Mouse (Mus musculus): ENCODE data around the gene Ugt1a7c. TPM values are rescaled to one million over a fixed set of nuclear protein-coding genes. Genes with fewer than 3 reads are reported as not detected.
A peak's percentile ranks its signal among the peaks of the same experiment; 100 is the strongest.
"Not testable (repeated sequence)": the region's sequence is repeated elsewhere in the genome, so short reads cannot be mapped to it uniquely, and the experiment has no call there.

Ugt1a7c gene
- polyA plus RNA-seq, 1 experiment from 2014 or later: 0.65 TPM

GRCm38 (mm10) chr1:88143966-88144675 lies 49.3 kb downstream of the Ugt1a7c start:
- not testable (repeated sequence) for H3K4me1 ChIP-seq (ENCODE audit: control insufficient read depth, insufficient read depth, low read length); H3K27ac ChIP-seq (ENCODE audit: low read depth, low read length); H3K4me3 ChIP-seq (ENCODE audit: low read depth, low read length); H3K4me2 ChIP-seq (ENCODE audit: low read depth); H3K36me3 ChIP-seq (ENCODE audit: control insufficient read depth, insufficient read depth, low read length); H3K27me3 ChIP-seq (ENCODE audit: control insufficient read depth, insufficient read depth, low read length); H3K9me3 ChIP-seq (ENCODE audit: control insufficient read depth, low read length); H3K9ac ChIP-seq (ENCODE audit: low read length); ATAC-seq (ENCODE audit: insufficient read depth, low FRiP score, low TSS enrichment)
- DNase-seq (ENCODE audit: low spot score): peak; percentile 35
- 6% methylated on average over 4 of the region's 5 CpGs for WGBS

GRCm38 (mm10) chr1:88145278-88145677 lies 50.4 kb downstream of the Ugt1a7c start:
- not testable (repeated sequence) for DNase-seq (ENCODE audit: low spot score); H3K4me2 ChIP-seq (ENCODE audit: low read depth)
- WGBS: 74% methylated on average over 2 of the region's 2 CpGs

GRCm38 (mm10) chr1:88150133-88150532 lies 55.3 kb downstream of the Ugt1a7c start:
- not testable (repeated sequence) for DNase-seq (ENCODE audit: low spot score); H3K9ac ChIP-seq (ENCODE audit: low read length); H3K27me3 ChIP-seq (ENCODE audit: control insufficient read depth, insufficient read depth, low read length); H3K9me3 ChIP-seq (ENCODE audit: control insufficient read depth, low read length); H3K27ac ChIP-seq (ENCODE audit: low read depth, low read length); ATAC-seq (ENCODE audit: insufficient read depth, low FRiP score, low TSS enrichment); H3K4me3 ChIP-seq (ENCODE audit: low read depth, low read length); H3K4me1 ChIP-seq (ENCODE audit: control insufficient read depth, insufficient read depth, low read length); H3K36me3 ChIP-seq (ENCODE audit: control insufficient read depth, insufficient read depth, low read length); H3K4me2 ChIP-seq (ENCODE audit: low read depth)
- 73% methylated on average over 2 of the region's 2 CpGs for WGBS

More at GRCm38 (mm10) chr1:88145278-88145677, 50.4 kb downstream of the Ugt1a7c start:
- not testable (repeated sequence) for H3K36me3 ChIP-seq (ENCODE audit: control insufficient read depth, insufficient read depth, low read length); H3K27ac ChIP-seq (ENCODE audit: low read depth, low read length); H3K4me3 ChIP-seq (ENCODE audit: low read depth, low read length); H3K9me3 ChIP-seq (ENCODE audit: control insufficient read depth, low read length); H3K4me1 ChIP-seq (ENCODE audit: control insufficient read depth, insufficient read depth, low read length); H3K27me3 ChIP-seq (ENCODE audit: control insufficient read depth, insufficient read depth, low read length); ATAC-seq (ENCODE audit: insufficient read depth, low FRiP score, low TSS enrichment); H3K9ac ChIP-seq (ENCODE audit: low read length)

DNA sequence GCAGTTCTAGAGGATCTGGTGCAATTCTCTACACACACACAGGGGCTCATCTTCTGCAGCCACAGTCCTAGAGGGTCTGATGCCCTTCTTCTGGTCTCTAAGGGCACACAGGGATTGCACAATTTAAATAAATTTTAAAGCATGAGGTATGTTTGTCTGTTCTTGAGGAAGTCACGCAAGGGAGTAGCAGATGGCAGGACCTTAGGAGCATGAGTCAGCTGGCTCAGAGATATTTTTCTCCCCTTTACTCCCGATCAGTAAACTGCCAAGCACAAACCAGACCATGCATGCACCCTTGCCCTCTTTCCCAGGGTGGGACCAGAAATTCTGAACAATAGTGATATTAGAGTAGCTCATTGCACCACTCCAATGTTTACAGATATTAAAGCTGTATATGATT lies 63.6 kb downstream of the Ugt1a7c start:
- no peak overlapping the region for H3K9ac ChIP-seq (ENCODE audit: low read length)
- no peak overlapping the region for H3K4me2 ChIP-seq (ENCODE audit: low read depth)
- H3K9me3 ChIP-seq (ENCODE audit: control insufficient read depth, low read length): no peaks in the 10 kb centered on the region
- no peak overlapping the region for H3K27ac ChIP-seq (ENCODE audit: low read depth, low read length)
- H3K27me3 ChIP-seq (ENCODE audit: control insufficient read depth, insufficient read depth, low read length): no peaks in the 10 kb centered on the region
- H3K36me3 ChIP-seq (ENCODE audit: control insufficient read depth, insufficient read depth, low read length): no peaks in the 10 kb centered on the region
- WGBS: 89% methylated on average over 2 of the region's 2 CpGs
- H3K4me3 ChIP-seq (ENCODE audit: low read depth, low read length): no peak overlapping the region
- ATAC-seq (ENCODE audit: insufficient read depth, low FRiP score, low TSS enrichment) (no peak), DNase-seq (ENCODE audit: low spot score) (no peak)
- H3K4me1 ChIP-seq (ENCODE audit: control insufficient read depth, insufficient read depth, low read length): no peaks in the 10 kb centered on the region

DNA sequence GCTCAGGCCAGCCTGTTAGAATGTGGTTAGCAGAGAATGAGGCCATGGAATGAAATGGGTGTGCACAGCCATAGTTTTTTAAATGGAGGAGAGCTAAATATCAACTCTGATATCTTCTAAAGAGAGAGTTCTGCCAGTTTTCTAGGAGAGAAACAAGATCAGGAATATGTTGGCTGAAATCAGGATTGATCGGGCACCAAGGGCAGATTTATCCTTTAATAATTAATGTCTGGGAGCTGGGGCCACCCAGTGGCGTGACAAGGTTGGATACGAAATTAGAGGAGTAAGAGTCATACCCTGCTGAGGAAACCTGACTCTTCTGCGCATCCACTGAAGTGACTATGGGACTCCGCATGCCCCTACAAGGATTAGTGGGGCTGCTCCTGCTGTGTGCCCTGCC lies 70.8 kb downstream of the Ugt1a7c start, which contains the start of gene Ugt1a5:
Gene Ugt1a5, plus strand, starts transcription at position 302 of the 400 bp plus-strand sequence.
- Histone ChIP-seq H3K4me3 (ENCODE audit: low read depth, low read length) (no peak within 1 kb of the TSS), H3K9me3 (ENCODE audit: control insufficient read depth, low read length) (no peaks in the 10 kb centered on the region), H3K36me3 (ENCODE audit: control insufficient read depth, insufficient read depth, low read length) (no peaks in the 10 kb centered on the region), H3K9ac (ENCODE audit: low read length) (no peak within 1 kb of the TSS), H3K4me2 (ENCODE audit: low read depth) (no peak within 1 kb of the TSS), H3K4me1 (ENCODE audit: control insufficient read depth, insufficient read depth, low read length) (no peaks in the 10 kb centered on the region), H3K27me3 (ENCODE audit: control insufficient read depth, insufficient read depth, low read length) (no peaks in the 10 kb centered on the region), H3K27ac (ENCODE audit: low read depth, low read length) (no peak within 1 kb of the TSS)
- WGBS: 85% methylated on average over 5 of the region's 5 CpGs
- ATAC-seq (ENCODE audit: insufficient read depth, low FRiP score, low TSS enrichment) (no peak), DNase-seq (ENCODE audit: low spot score) (no peak)

- H3K9me3 ChIP-seq (ENCODE audit: control insufficient read depth, low read length); ATAC-seq (ENCODE audit: insufficient read depth, low FRiP score, low TSS enrichment); DNase-seq (ENCODE audit: low spot score); H3K27ac ChIP-seq (ENCODE audit: low read depth, low read length); H3K27me3 ChIP-seq (ENCODE audit: control insufficient read depth, insufficient read depth, low read length); H3K9ac ChIP-seq (ENCODE audit: low read length); H3K4me2 ChIP-seq (ENCODE audit: low read depth); H3K4me1 ChIP-seq (ENCODE audit: control insufficient read depth, insufficient read depth, low read length); H3K4me3 ChIP-seq (ENCODE audit: low read depth, low read length); H3K36me3 ChIP-seq (ENCODE audit: control insufficient read depth, insufficient read depth, low read length): not testable (repeated sequence)
- 93% methylated on average over 5 of the region's 7 CpGs for WGBS
Measured at GRCm38 (mm10) chr1:88172190-88172589, 77.3 kb downstream of the Ugt1a7c start.

- 94% methylated on average over 1 of the region's 1 CpGs for WGBS
- H3K27ac ChIP-seq (ENCODE audit: low read depth, low read length): no peak overlapping the region
- no peak overlapping the region for H3K9ac ChIP-seq (ENCODE audit: low read length)
- no peaks in the 10 kb centered on the region for H3K9me3 ChIP-seq (ENCODE audit: control insufficient read depth, low read length)
- ATAC-seq (ENCODE audit: insufficient read depth, low FRiP score, low TSS enrichment) (no peak), DNase-seq (ENCODE audit: low spot score) (no peak)
- no peak overlapping the region for H3K4me3 ChIP-seq (ENCODE audit: low read depth, low read length)
- H3K4me1 ChIP-seq (ENCODE audit: control insufficient read depth, insufficient read depth, low read length): no peaks in the 10 kb centered on the region
- H3K27me3 ChIP-seq (ENCODE audit: control insufficient read depth, insufficient read depth, low read length): no peaks in the 10 kb centered on the region
- no peaks in the 10 kb centered on the region for H3K36me3 ChIP-seq (ENCODE audit: control insufficient read depth, insufficient read depth, low read length)
- H3K4me2 ChIP-seq (ENCODE audit: low read depth): no peak overlapping the region
Measured at GRCm38 (mm10) chr1:88179657-88180056, 84.8 kb downstream of the Ugt1a7c start.

DNA sequence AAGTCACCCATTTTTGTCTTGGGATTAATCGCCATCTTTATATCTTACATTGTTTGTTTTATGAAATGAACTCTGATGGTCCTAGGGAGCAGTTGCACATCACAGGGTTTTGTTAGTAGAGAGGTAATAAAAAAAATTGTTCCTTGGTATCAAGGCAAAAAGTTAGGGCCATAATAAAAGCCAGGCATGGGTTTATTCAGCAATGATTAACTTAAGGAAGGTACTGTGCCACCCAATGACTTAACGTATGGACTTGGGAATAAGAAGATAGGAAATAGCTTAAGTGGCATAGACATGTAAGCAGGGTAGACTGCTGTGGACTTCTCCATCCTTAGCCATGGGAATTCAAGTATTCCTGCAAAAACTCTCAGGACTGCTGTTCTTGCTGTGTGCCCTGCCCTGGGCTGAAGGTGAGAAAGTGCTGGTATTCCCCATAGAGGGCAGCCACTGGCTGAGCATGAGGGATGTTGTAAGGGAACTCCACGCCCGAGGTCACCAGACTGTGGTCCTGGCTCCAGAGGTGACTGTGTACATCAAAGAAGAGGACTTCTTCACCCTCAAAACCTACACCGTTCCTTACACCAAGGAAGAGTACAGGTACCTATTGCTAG lies 91.6 kb downstream of the Ugt1a7c start:
- WGBS: 89% methylated on average over 5 of the region's 5 CpGs
- Histone ChIP-seq H3K4me1 (ENCODE audit: control insufficient read depth, insufficient read depth, low read length) (no peaks in the 10 kb centered on the region), H3K27me3 (ENCODE audit: control insufficient read depth, insufficient read depth, low read length) (no peaks in the 10 kb centered on the region), H3K4me3 (ENCODE audit: low read depth, low read length) (no peak overlapping the region), H3K9me3 (ENCODE audit: control insufficient read depth, low read length) (no peaks in the 10 kb centered on the region), H3K4me2 (ENCODE audit: low read depth) (no peak overlapping the region), H3K27ac (ENCODE audit: low read depth, low read length) (no peak overlapping the region), H3K9ac (ENCODE audit: low read length) (no peak overlapping the region), H3K36me3 (ENCODE audit: control insufficient read depth, insufficient read depth, low read length) (no peaks in the 10 kb centered on the region)
- no peak for DNase-seq (ENCODE audit: low spot score)
- ATAC-seq (ENCODE audit: insufficient read depth, low FRiP score, low TSS enrichment): no peak

DNA sequence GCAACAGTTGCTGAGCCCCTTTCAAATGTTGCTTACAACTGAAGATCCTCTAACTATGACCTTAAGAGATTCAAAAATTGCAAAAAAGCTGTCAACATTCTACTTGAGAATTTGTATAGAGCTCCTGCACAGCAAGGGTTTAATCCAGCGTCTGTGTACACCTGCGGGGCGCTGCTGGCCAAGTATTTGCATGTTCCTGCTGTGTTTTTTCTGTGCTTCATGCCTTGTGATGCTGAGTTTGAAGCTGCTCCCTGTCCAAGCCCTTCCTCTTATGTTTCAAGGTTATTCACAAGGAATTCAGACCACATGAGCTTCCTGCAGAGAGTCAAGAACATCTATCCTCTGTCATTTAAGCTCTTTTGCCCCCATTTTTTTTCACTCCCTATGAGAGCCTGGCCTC lies 97.3 kb downstream of the Ugt1a7c start:
- Histone ChIP-seq H3K4me3 (ENCODE audit: low read depth, low read length) (no peak overlapping the region), H3K4me1 (ENCODE audit: control insufficient read depth, insufficient read depth, low read length) (no peaks in the 10 kb centered on the region), H3K27me3 (ENCODE audit: control insufficient read depth, insufficient read depth, low read length) (no peaks in the 10 kb centered on the region), H3K4me2 (ENCODE audit: low read depth) (no peak overlapping the region), H3K9me3 (ENCODE audit: control insufficient read depth, low read length) (no peaks in the 10 kb centered on the region), H3K27ac (ENCODE audit: low read depth, low read length) (no peak overlapping the region), H3K9ac (ENCODE audit: low read length) (no peak overlapping the region), H3K36me3 (ENCODE audit: control insufficient read depth, insufficient read depth, low read length) (no peaks in the 10 kb centered on the region)
- DNase-seq (ENCODE audit: low spot score) (no peak), ATAC-seq (ENCODE audit: insufficient read depth, low FRiP score, low TSS enrichment) (no peak)
- 78% methylated on average over 3 of the region's 3 CpGs for WGBS
